Mouse (Mus musculus): ENCODE data around the gene Ptprf. TPM values are rescaled to one million over a fixed set of nuclear protein-coding genes. Genes with fewer than 3 reads are reported as not detected.

The Ptprf gene
- polyA plus RNA-seq, 1 experiment from 2014 or later: 26.9 TPM

- WGBS: 82% methylated on average over 6 of the region's 6 CpGs
- H3K27ac ChIP-seq (replicated peaks): no peak overlapping the region
- H3K36me3 ChIP-seq: peaks cover 87% of the 10 kb centered on the region
- no peaks in the 10 kb centered on the region for H3K27me3 ChIP-seq (replicated peaks)
- no peak for ATAC-seq (ENCODE audit: extremely low read depth, insufficient number of reproducible peaks, low FRiP score, low TSS enrichment)
- H3K9ac ChIP-seq: no peak overlapping the region
- H3K9me3 ChIP-seq: no peaks in the 10 kb centered on the region
- no peak overlapping the region for H3K4me2 ChIP-seq
- no peak overlapping the region for H3K4me3 ChIP-seq
- peaks cover 12% of the 10 kb centered on the region for H3K4me1 ChIP-seq
Measured at GRCm38 (mm10) chr4:118231861-118232260, 59.3 kb downstream of the Ptprf start.

DNA sequence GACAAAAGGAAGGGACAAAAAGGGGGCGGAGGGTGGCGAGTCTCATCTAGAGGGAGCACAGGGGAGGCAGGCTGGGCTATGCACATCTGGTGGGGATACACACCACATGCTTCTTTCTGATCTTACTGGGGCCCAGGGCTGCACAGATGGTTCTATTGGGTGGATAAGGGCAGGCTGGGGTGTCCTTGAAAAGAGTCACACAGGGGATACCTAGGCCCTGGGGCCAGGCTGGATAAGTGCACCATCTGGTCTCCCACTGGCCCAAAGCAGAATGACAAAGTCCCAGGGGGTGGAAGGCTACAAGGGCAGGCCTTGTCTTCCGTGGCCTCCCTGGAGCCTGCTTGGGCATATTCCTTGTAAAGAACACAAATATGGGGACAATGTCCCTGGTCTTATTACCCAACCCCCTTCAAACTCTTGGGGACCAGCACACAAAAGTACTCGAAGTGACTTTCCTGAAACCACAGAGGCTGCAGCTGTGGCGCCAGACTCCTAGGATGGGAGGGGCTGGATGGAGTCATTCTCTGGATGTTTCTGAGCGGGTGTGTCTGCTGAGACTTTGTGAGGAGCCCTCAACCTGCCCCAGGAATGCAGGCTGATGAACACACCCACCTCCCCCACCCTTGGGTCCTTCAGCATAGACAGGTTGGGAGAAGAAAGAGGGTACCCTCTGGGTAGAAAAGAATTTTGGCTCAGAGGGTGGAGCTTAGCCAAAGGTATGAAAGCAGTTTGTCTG is 62.0 kb downstream of the Ptprf start:
- Histone ChIP-seq H3K9ac (no peak overlapping the region), H3K4me1 (peaks cover 6% of the 10 kb centered on the region), H3K9me3 (no peaks in the 10 kb centered on the region), H3K36me3 (peaks cover 88% of the 10 kb centered on the region), H3K27ac (replicated peaks) (no peak overlapping the region), H3K4me3 (no peak overlapping the region), H3K4me2 (no peak overlapping the region), H3K27me3 (replicated peaks) (no peaks in the 10 kb centered on the region)
- ATAC-seq (ENCODE audit: extremely low read depth, insufficient number of reproducible peaks, low FRiP score, low TSS enrichment): no peak
- 71% methylated on average over 6 of the region's 6 CpGs for WGBS

- Histone ChIP-seq H3K4me2 (no peak overlapping the region), H3K4me1 (no peaks in the 10 kb centered on the region), H3K27me3 (replicated peaks) (no peaks in the 10 kb centered on the region), H3K27ac (replicated peaks) (no peak overlapping the region), H3K4me3 (no peak overlapping the region), H3K36me3 (peaks cover 99% of the 10 kb centered on the region), H3K9me3 (no peaks in the 10 kb centered on the region), H3K9ac (no peak overlapping the region)
- WGBS: 87% methylated on average over 12 of the region's 12 CpGs
- ATAC-seq (ENCODE audit: extremely low read depth, insufficient number of reproducible peaks, low FRiP score, low TSS enrichment): no peak
Measured at GRCm38 (mm10) chr4:118227398-118227797, 63.8 kb downstream of the Ptprf start.

GRCm38 (mm10) chr4:118221261-118221660 is 69.9 kb downstream of the Ptprf start:
- WGBS: 70% methylated on average over 7 of the region's 7 CpGs
- Histone ChIP-seq H3K4me2 (no peak overlapping the region), H3K27me3 (replicated peaks) (no peaks in the 10 kb centered on the region), H3K4me3 (no peak overlapping the region), H3K36me3 (peaks cover 99% of the 10 kb centered on the region), H3K9me3 (no peaks in the 10 kb centered on the region), H3K4me1 (no peaks in the 10 kb centered on the region), H3K9ac (no peak overlapping the region), H3K27ac (replicated peaks) (no peak overlapping the region)
- ATAC-seq (ENCODE audit: extremely low read depth, insufficient number of reproducible peaks, low FRiP score, low TSS enrichment): no peak

DNA sequence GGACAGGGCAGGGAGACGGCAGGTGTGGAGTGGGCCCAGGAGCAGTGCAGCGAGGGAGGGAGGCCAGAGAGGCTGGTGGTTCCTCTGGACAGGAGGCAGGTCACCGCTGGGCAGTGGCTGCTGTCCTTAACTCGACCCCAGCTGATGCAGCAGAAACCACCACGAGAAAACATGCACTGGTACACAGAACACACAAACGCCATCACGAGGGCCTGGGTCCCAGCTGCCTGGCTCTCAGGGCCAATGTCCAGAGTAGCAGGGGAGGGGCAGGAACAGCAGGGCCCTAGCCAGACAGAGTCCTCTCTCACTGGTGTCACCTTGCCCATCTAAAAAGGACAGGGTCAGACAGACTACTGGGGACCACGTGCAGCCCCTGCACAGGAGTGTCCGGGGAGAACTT is 70.4 kb downstream of the Ptprf start:
- no peak for ATAC-seq (ENCODE audit: extremely low read depth, insufficient number of reproducible peaks, low FRiP score, low TSS enrichment)
- WGBS: 83% methylated on average over 9 of the region's 9 CpGs
- H3K27me3 ChIP-seq (replicated peaks): no peaks in the 10 kb centered on the region
- no peak overlapping the region for H3K9ac ChIP-seq
- H3K4me3 ChIP-seq: no peak overlapping the region
- no peaks in the 10 kb centered on the region for H3K9me3 ChIP-seq
- no peak overlapping the region for H3K27ac ChIP-seq (replicated peaks)
- H3K36me3 ChIP-seq: peaks cover 99% of the 10 kb centered on the region
- H3K4me2 ChIP-seq: no peak overlapping the region
- H3K4me1 ChIP-seq: no peaks in the 10 kb centered on the region

DNA sequence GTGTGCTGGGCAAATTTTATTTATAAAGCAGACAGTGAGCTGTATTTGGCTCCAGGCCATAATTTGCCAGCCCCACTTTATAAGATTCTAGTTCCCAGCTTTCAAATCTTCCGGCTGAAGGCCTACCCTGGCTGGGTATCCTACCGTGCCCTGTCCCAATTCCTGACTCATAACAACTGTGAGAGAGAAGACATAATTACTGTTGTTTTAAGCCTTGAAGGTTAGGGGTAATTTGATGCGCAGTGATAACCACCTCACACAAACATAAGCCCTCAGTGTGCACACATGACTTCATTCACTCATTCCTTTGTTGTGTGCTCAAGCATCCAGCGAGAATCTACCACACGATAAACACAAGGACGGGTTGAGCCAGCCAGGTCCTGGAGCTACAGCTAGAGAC is 71.7 kb downstream of the Ptprf start:
- WGBS: 88% methylated on average over 6 of the region's 6 CpGs
- no peak for ATAC-seq (ENCODE audit: extremely low read depth, insufficient number of reproducible peaks, low FRiP score, low TSS enrichment)
- Histone ChIP-seq H3K4me1 (no peaks in the 10 kb centered on the region), H3K9ac (no peak overlapping the region), H3K4me2 (no peak overlapping the region), H3K9me3 (no peaks in the 10 kb centered on the region), H3K36me3 (peaks cover 99% of the 10 kb centered on the region), H3K27ac (replicated peaks) (no peak overlapping the region), H3K4me3 (no peak overlapping the region), H3K27me3 (replicated peaks) (no peaks in the 10 kb centered on the region)

DNA sequence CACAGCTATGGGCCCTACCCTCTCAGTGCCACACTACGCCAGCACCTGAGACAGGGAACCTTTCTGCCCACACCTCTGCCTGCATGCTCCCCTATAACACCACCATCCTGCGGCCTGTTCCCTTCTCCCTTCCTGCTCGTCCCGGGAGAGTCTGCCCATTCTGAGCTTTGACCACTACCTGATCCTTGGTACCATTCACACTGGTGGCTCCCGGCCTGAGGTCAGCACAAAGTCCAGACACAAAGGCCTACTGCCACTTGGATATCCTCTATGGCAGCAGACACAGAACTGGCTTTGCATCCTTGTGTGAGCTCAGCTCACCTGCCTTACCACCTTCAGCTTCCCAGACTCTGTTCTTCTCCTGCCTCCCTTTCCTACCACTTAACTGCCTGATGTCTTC is 72.7 kb downstream of the Ptprf start:
- Histone ChIP-seq H3K4me2 (no peak overlapping the region), H3K9me3 (no peaks in the 10 kb centered on the region), H3K4me1 (no peaks in the 10 kb centered on the region), H3K27me3 (replicated peaks) (no peaks in the 10 kb centered on the region), H3K36me3 (peaks cover 99% of the 10 kb centered on the region), H3K4me3 (no peak overlapping the region), H3K9ac (no peak overlapping the region), H3K27ac (replicated peaks) (no peak overlapping the region)
- WGBS: 82% methylated on average over 5 of the region's 5 CpGs
- no peak for ATAC-seq (ENCODE audit: extremely low read depth, insufficient number of reproducible peaks, low FRiP score, low TSS enrichment)

DNA sequence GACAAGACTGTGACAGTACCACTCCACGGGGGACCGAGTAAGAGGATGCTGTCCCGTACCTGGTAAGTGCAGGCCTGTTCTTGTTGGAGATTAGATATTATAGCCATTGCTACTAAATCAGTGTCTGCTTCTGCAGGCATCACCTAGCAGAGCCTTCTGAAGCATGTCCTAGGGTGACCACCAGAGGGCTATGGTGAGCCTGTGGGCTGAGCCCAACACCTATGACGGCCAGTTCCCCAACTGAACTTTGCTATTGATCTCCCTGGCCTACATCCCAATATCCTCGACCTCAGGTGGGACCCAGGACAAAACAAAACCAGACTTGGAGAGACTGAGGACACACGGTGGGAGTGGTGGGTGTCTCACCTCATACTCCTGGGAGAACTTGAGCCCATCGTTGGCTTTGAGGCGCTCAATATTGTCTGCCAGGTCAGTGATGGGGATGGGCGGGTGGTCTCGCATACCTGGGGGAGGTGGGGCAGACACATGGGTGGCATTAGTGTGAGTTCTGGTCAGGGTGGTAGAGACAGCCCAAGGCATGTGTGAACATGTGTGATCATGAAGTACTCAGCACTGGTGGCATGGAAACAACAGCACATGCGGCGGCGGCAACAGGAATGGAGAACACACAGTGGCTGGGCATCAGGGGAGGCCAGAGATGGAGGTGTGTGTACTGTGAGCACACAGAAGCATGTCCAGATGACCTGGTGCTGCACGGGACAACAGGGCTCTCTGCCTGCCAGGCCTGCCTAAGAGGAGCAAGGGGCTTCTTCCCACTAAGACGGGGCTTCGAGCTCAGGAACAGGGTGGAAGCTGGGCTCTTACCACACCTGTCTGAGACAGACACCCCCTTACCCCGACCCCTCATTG is 74.2 kb downstream of the Ptprf start:
- 77% methylated on average over 17 of the region's 17 CpGs for WGBS

DNA sequence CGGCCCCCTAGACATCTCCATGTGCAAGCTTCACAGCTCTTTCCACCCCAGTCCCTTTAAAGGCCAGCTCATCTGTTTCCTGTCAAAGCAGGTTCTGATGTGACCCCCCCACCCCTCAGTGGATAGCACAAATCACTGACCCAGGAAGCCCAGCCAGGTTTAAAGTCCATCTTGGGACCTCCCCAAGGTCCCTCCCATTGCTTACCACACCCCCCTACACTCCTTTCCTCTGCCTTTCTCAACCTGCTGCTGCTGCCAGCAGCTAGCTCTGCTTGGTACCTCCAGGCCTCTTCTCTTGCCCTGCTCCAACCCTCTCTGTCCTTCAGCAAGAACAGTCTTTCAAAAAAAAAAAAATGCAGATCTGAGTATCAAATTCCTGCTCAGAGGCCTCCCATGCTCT is 76.3 kb downstream of the Ptprf start:
- no peaks in the 10 kb centered on the region for H3K9me3 ChIP-seq
- no peaks in the 10 kb centered on the region for H3K27me3 ChIP-seq (replicated peaks)
- H3K4me2 ChIP-seq: no peak overlapping the region
- WGBS: 86% methylated on average over 1 of the region's 1 CpGs
- H3K36me3 ChIP-seq: peaks cover 99% of the 10 kb centered on the region
- H3K9ac ChIP-seq: no peak overlapping the region
- no peak overlapping the region for H3K27ac ChIP-seq (replicated peaks)
- no peaks in the 10 kb centered on the region for H3K4me1 ChIP-seq
- no peak for ATAC-seq (ENCODE audit: extremely low read depth, insufficient number of reproducible peaks, low FRiP score, low TSS enrichment)
- no peak overlapping the region for H3K4me3 ChIP-seq

More for the DNA sequence above, 74.2 kb downstream of the Ptprf start:
- Histone ChIP-seq H3K4me1 (no peaks in the 10 kb centered on the region), H3K36me3 (peaks cover 99% of the 10 kb centered on the region), H3K4me2 (no peak overlapping the region), H3K4me3 (no peak overlapping the region), H3K27ac (replicated peaks) (no peak overlapping the region), H3K9ac (no peak overlapping the region), H3K9me3 (no peaks in the 10 kb centered on the region), H3K27me3 (replicated peaks) (no peaks in the 10 kb centered on the region)
- ATAC-seq (ENCODE audit: extremely low read depth, insufficient number of reproducible peaks, low FRiP score, low TSS enrichment): no peak

DNA sequence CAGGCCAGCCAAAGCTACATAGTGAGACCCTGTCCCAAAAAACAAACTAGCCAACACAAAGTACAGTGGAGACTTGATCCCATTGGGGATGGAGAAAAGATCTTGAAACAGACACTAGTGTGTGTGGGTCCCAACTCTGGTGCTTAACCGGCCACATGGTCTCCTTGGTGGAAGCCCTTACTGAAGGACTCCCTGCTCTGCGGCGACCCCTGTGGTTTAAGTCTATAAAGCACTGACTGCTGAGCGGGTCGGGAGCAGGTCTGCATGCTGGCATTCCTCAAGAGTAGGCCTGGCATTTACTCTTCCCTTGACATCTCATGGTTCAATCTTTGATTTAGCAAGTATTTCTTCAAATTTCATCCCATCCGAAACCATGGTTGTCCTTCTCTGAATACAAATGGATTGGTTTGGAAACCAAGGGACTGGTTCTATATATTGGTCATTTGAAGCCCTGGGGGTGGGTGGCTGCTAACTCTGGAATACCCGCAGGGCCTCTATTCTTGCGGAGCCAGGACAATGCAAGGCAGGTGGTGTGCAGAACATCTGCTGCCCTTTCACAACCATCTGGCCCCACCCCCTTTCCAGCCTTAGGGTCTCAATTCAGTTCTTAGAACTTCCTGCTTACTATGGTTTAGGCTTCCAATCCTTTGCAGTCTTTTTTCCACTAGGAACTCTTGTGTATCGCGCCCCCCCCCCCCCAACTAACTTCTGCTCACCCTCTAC is 84.1 kb downstream of the Ptprf start:
- H3K27ac ChIP-seq (replicated peaks): no peak overlapping the region
- no peaks in the 10 kb centered on the region for H3K27me3 ChIP-seq (replicated peaks)
- peaks cover 46% of the 10 kb centered on the region for H3K36me3 ChIP-seq
- H3K4me2 ChIP-seq: no peak overlapping the region
- H3K4me3 ChIP-seq: no peak overlapping the region
- no peak overlapping the region for H3K9ac ChIP-seq
- 68% methylated on average over 10 of the region's 10 CpGs for WGBS
- H3K4me1 ChIP-seq: no peaks in the 10 kb centered on the region
- H3K9me3 ChIP-seq: no peaks in the 10 kb centered on the region
- no peak for ATAC-seq (ENCODE audit: extremely low read depth, insufficient number of reproducible peaks, low FRiP score, low TSS enrichment)

DNA sequence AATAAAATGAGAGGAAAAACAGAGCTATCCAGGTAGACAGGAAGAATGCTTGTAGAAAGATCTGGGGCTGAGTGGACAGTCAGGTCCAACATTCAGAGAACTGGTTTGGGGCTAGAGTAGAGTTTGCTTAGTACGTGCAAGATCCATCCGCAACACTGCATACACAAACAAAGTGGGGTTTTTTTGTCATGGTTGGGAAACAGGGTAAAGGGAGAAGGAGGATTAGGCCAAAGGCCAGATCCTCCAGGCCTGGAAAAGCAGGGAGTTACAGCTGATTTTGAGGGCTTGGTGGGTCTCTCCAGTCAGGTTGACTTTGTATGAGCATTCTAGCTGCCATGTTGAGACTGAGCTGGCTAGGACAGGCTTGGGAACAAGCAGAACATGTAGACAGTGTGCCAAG is 85.3 kb downstream of the Ptprf start:
- Histone ChIP-seq H3K4me1 (no peaks in the 10 kb centered on the region), H3K36me3 (peaks cover 34% of the 10 kb centered on the region), H3K9me3 (no peaks in the 10 kb centered on the region), H3K27ac (replicated peaks) (no peak overlapping the region), H3K9ac (no peak overlapping the region), H3K4me3 (no peak overlapping the region), H3K4me2 (no peak overlapping the region), H3K27me3 (replicated peaks) (no peaks in the 10 kb centered on the region)
- no peak for ATAC-seq (ENCODE audit: extremely low read depth, insufficient number of reproducible peaks, low FRiP score, low TSS enrichment)
- 89% methylated on average over 2 of the region's 2 CpGs for WGBS

Measured in heart, embryonic 13.5 days (tissue).